Mouse (Mus musculus) 3T3-L1 (cell line): ENCODE data around the gene Gm17268.

Experiments
- DNase-seq: peaks from one replicate; pipeline ENCODE4 v3.0.0-alpha.2; 2015; ENCODE audit warnings: low read depth, low spot score

Gm17268 gene

GRCm38 (mm10) chr11:82038535-82038934 is at the start of gene Gm17268:
TSS of gene Gm17268 (minus strand) at chr11:82038562.
- peak; percentile 82 for DNase-seq

GRCm38 (mm10) chr11:82084360-82084759 is 46.0 kb upstream of the Gm17268 start:
- no peak for DNase-seq

- DNase-seq = peak; percentile 71
Measured at GRCm38 (mm10) chr11:82080865-82081264, 42.5 kb upstream of the Gm17268 start.

GRCm38 (mm10) chr11:82078136-82078730 is 39.9 kb upstream of the Gm17268 start:
- peak; percentile 75 for DNase-seq

- no peak for DNase-seq
Measured at GRCm38 (mm10) chr11:82077031-82077430, 38.7 kb upstream of the Gm17268 start.

- peak; percentile 74 for DNase-seq
Measured at GRCm38 (mm10) chr11:82073686-82074085, 35.3 kb upstream of the Gm17268 start.

- DNase-seq = peak; percentile 50
Measured at GRCm38 (mm10) chr11:82072984-82073383, 34.6 kb upstream of the Gm17268 start.

- peak; percentile 63 for DNase-seq
Measured at GRCm38 (mm10) chr11:82072374-82072773, 34.0 kb upstream of the Gm17268 start.

GRCm38 (mm10) chr11:82071076-82071475 is 32.7 kb upstream of the Gm17268 start:
- no peak for DNase-seq

- peak; percentile 98 for DNase-seq
Measured at GRCm38 (mm10) chr11:82066953-82067571, 28.7 kb upstream of the Gm17268 start.

GRCm38 (mm10) chr11:82063454-82063853 is 25.1 kb upstream of the Gm17268 start:
- DNase-seq = no peak

GRCm38 (mm10) chr11:82062226-82062625 is 23.9 kb upstream of the Gm17268 start:
- no peak for DNase-seq

- DNase-seq = no peak
Measured at GRCm38 (mm10) chr11:82057646-82058045, 19.3 kb upstream of the Gm17268 start, which contains the start of gene Ccl11. TSS of gene Ccl11 (plus strand) at chr11:82057823.

GRCm38 (mm10) chr11:82053849-82054248 is 15.5 kb upstream of the Gm17268 start:
- DNase-seq = no peak

- peak; percentile 97 for DNase-seq
Measured at GRCm38 (mm10) chr11:82047746-82048415, 9.5 kb upstream of the Gm17268 start.

GRCm38 (mm10) chr11:82045471-82045870 is 7.1 kb upstream of the Gm17268 start, which contains the start of gene Ccl7:
TSS of gene Ccl7 (plus strand) at chr11:82045712.
- peak; percentile 95 for DNase-seq

GRCm38 (mm10) chr11:82041671-82042080 is 3.3 kb upstream of the Gm17268 start:
- DNase-seq = no peak

GRCm38 (mm10) chr11:82039132-82039660 is 834 bp upstream of the Gm17268 start:
- peak; percentile 71 for DNase-seq

- no peak for DNase-seq
Measured at GRCm38 (mm10) chr11:82035857-82036256, 2.5 kb downstream of the Gm17268 start.

GRCm38 (mm10) chr11:82035356-82035755 is 3.0 kb downstream of the Gm17268 start, which contains the start of gene Ccl2:
TSS of gene Ccl2 (plus strand) at chr11:82035571.
- DNase-seq = peak; percentile 98

- peak; percentile 76 for DNase-seq
Measured at GRCm38 (mm10) chr11:82034446-82034845, 3.9 kb downstream of the Gm17268 start.

- peak; percentile 99 for DNase-seq
Measured at GRCm38 (mm10) chr11:82032678-82033344, 5.6 kb downstream of the Gm17268 start.
